Mouse (Mus musculus): ENCODE results near the gene Zfp526.

The Zfp526 gene

DNA sequence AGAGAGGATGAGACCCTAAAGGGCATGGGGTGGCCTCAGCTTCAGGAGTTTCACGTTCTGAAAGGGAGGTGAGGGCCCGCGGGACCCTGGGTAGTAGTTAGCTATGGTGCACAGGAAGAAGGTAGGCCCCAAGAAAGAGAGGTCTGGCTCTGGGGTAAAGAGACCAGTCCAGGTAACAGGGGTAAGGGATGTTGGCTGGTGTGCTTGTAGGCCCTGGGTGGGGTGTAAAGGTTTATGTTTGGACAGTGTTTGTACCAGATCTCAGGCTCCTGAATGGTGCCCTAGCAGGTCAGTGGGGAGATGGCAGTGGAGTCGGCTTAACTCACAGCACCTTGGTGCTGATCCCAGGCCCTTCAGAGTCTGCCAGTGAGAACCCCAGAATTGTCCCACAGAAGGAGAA lies 47.8 kb downstream of the Zfp526 start:
- DNase-seq, result no peak

DNA sequence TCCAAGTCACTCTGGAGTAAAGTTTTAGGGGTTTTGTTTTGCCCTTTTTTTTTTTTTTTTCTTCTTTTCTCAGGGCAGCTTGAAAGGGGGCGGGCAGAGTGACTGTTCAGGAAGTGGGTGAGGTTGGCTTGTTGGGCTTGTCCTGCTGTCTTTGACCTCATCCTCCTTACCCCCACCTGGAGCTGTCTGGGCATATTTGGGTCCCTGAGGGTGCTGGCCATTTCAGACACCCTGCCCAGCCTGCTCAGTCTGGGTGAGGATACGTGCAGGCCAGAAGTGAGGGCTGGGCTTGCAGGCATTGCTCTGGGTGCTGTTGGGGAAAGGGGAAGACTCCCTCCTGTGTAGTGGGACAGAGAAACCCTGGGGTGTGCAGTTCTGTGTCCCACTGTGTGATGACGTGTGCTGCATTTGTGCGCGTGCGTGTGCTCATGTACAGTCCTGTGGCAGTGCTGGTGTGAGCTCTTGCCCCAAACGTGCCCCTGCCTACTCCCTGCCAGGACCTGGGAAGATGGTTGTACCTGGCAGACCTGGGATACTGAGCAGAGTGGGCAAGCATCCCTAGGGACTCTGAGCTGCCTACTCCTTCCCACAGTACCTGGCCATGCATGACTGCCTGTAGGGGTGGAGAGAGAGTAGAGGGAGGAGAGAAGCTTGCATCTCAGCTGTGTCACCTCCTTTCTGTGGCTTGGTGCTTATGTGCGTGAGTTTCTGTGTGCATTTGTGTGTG lies 48.5 kb downstream of the Zfp526 start:
- no peak for DNase-seq

GRCm38 (mm10) chr7:25270652-25271633 lies 49.7 kb downstream of the Zfp526 start:
- no peak for DNase-seq

- no peak for DNase-seq
These were observed 50.6 kb downstream of the Zfp526 start for GRCm38 (mm10) chr7:25271651-25272444.

DNA sequence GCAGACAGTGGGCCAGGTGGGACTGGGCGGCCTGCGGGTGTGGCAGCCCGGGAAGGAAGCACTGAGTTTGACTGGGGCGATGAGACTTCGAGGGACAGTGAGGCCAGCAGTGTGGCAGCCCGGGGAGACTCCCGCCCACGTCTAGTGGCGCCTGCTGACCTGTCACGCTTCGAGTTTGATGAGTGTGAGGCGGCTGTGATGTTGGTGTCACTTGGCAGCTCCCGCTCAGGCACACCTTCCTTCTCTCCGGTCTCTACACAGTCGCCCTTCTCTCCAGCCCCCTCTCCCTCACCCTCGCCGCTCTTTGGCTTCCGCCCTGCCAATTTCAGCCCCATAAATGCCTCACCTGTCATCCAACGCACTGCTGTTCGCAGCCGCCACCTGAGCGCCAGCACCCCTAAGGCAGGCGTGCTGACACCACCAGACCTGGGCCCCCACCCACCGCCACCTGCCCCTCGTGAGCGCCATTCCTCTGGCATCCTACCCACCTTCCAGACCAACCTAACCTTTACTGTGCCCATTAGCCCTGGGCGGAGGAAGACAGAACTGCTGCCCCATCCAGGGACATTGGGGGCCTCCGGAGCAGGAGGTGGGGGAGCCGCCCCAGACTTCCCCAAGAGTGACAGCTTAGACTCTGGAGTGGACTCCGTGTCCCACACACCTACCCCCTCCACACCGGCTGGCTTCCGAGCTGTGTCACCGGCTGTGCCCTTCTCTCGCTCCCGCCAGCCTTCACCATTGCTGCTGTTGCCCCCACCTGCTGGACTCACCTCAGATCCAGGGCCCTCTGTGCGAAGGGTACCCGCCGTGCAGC lies 51.4 kb downstream of the Zfp526 start:
- no peak for DNase-seq

GRCm38 (mm10) chr7:25273259-25274241 lies 52.3 kb downstream of the Zfp526 start:
- DNase-seq, result no peak

DNA sequence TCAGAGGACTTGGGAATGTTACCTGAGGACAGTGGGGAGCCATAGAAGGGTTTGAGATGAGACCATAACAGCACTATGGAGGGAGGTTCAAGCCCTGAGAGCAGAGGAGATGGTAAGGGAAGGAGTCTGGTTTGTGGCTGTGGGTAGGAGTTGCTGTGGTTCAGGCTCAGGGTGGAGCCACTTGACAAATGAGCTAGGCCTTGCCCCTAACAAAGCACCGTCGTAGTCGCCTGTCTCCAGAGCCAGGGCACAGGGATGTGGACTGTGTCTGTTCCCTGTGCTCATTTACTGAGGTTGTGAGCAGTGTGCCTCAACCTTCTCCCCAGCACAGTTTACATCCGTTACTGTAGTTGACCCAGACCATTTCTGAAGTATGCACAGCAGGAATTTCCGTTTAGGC lies 53.3 kb downstream of the Zfp526 start:
- DNase-seq, result no peak

GRCm38 (mm10) chr7:25274996-25275395 lies 53.8 kb downstream of the Zfp526 start:
- DNase-seq, result no peak

GRCm38 (mm10) chr7:25275555-25276298 lies 54.5 kb downstream of the Zfp526 start:
- DNase-seq, result no peak

Measured in embryo, embryonic 11 days (tissue).